Mouse (Mus musculus) stomach, embryonic 14.5 days (tissue): ENCODE results near the gene Myo16. TPM values are rescaled to one million over a fixed set of nuclear protein-coding genes. Genes with fewer than 3 reads are reported as not detected.

Source experiments
- ATAC-seq: fragments of 200-750 bp; cut with Nextera tagmentation; 2 replicates; pipeline ENCODE4 v1.8.0; 2017; ENCODE audit warnings: low read depth, moderate TSS enrichment; ENCODE audit not compliant: insufficient number of reproducible peaks, insufficient read depth, low FRiP score
- H3K27ac ChIP-seq: fragments of 300-500 bp; sonication (generic); 2 replicates; pipeline ENCODE4 v1.5.1; 2014; ENCODE audit warnings: mild to moderate bottlenecking, low read length, moderate library complexity, mixed read lengths
- H3K27me3 ChIP-seq: fragments of 300-500 bp; sonication (generic); 2 replicates; pipeline ENCODE4 v1.6.1; 2014; ENCODE audit warnings: low read length, control low read depth, mixed read lengths; ENCODE audit not compliant: control insufficient read depth, insufficient read depth
- H3K36me3 ChIP-seq: fragments of 300-500 bp; sonication (generic); 2 replicates; pipeline ENCODE4 v1.6.1; 2014; ENCODE audit warnings: mild to moderate bottlenecking, control low read depth, low read length, moderate library complexity, mixed read lengths; ENCODE audit not compliant: control insufficient read depth, insufficient read depth
- H3K4me1 ChIP-seq: fragments of 300-500 bp; sonication (generic); 2 replicates; pipeline ENCODE4 v1.6.1; 2014; ENCODE audit warnings: low read length, control low read depth, mixed read lengths; ENCODE audit not compliant: control insufficient read depth, insufficient read depth
- H3K4me2 ChIP-seq: fragments of 300-500 bp; sonication (generic); replicated peaks from 2 replicates; pipeline ENCODE4 v1.6.1; 2014; ENCODE audit warnings: low read depth, low read length, control low read depth
- H3K4me3 ChIP-seq: fragments of 300-500 bp; sonication (generic); 2 replicates; pipeline ENCODE4 v1.5.1; 2014; ENCODE audit warnings: low read depth, low read length, control low read depth
- H3K9ac ChIP-seq: fragments of 300-500 bp; sonication (generic); replicated peaks from 2 replicates; pipeline ENCODE4 v1.6.1; 2014; ENCODE audit warnings: low read depth, mild to moderate bottlenecking, control low read depth, low read length, moderate library complexity, mixed read lengths
- H3K9me3 ChIP-seq: fragments of 300-500 bp; sonication (generic); 2 replicates; pipeline ENCODE4 v1.6.1; 2016; ENCODE audit warnings: low read depth, low read length, control low read depth; ENCODE audit not compliant: control insufficient read depth
- WGBS: fragments of 180-500 bp; shearing (Covaris S2); extraction: QIAGEN DNeasy Blood & Tissue Kit; methylation state at CpG from one replicate; pipeline ENCODE4 v1.1.7; 2014; 5-methylcytosine and 5-hydroxymethylcytosine counted together
- polyA plus RNA-seq: library from polyadenylated mRNA; unstranded; fragments of >200 nt; fragmentation: Nextera tagmentation; extraction: Ambion mirVana; gene quantifications from 2 replicates; pipeline ENCODE4 v1.2.1, GENCODE M21; 2014

The Myo16 gene
- polyA plus RNA-seq, 1 experiment from 2014 or later = 6.4 TPM

DNA sequence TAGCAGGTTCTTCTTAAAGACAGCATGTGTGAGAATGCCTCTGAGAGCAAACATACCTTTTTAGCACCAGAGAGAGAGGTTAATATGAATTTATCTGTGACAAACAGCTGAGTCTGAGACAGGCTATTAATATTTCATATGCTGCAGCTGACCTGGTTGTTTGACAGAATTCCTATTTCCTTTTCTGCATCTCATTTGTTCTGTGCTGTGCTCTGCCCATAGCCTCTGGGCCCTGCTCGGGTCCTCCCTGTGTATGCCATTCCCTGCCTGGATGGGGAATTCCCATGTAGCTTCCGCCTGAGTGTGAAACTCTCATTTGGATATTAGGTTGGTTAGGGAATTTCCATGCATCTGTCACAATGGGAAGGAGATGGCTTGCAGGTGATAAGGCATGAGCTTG lies 240.8 kb downstream of the Myo16 start:
- Histone ChIP-seq H3K9me3 (no peaks in the 10 kb centered on the region), H3K27ac (no peak overlapping the region), H3K9ac (no peak overlapping the region), H3K36me3 (no peaks in the 10 kb centered on the region), H3K4me3 (no peak overlapping the region), H3K4me2 (no peak overlapping the region), H3K27me3 (no peaks in the 10 kb centered on the region), H3K4me1 (no peaks in the 10 kb centered on the region)
- no peak for ATAC-seq
- WGBS = 81% methylated on average over 2 of the region's 2 CpGs

DNA sequence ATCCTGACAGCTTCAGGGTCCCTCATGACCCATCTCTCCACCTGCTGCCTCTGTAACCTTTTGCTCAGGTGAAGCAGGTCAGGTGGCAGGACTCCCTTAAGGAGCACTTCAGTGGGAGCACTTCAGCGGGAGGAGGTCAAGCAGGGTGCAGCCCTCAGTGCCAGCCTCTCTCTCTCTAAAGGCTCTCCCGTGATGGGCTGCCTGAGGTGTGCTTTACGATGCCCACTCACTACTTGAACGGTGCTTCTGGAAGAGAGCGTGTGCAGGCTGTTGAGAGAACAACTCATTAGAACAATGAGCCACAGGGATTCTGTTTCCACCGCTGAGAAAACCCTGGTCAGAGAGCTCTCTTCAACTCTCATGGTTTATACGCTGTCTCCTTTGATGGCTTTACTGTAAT lies 241.4 kb downstream of the Myo16 start:
- Histone ChIP-seq H3K4me2 (no peak overlapping the region), H3K27ac (no peak overlapping the region), H3K4me1 (no peaks in the 10 kb centered on the region), H3K27me3 (no peaks in the 10 kb centered on the region), H3K36me3 (no peaks in the 10 kb centered on the region), H3K4me3 (no peak overlapping the region), H3K9me3 (no peaks in the 10 kb centered on the region), H3K9ac (no peak overlapping the region)
- 77% methylated on average over 7 of the region's 7 CpGs for WGBS
- ATAC-seq = no peak

DNA sequence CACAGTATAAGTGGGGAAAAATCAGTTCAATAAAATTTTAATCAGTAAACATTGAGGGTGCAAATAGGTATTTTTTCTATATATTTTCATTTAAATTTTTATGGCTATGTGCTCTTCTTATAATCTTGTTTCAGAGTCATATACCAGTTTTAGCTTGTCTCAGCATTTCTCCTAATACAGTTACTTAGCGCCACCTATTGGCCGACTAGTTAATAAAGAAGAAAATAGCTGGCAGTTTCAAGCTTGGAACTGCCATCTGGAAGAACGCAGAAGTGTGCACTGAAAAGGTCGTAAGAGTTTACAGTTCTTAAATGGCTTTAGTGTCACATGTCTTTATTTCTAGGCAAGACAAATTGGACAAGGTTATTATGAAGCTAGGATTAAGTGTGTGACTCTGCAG lies 248.9 kb downstream of the Myo16 start:
- Histone ChIP-seq H3K27ac (no peak overlapping the region), H3K4me3 (no peak overlapping the region), H3K4me1 (no peaks in the 10 kb centered on the region), H3K9me3 (no peaks in the 10 kb centered on the region), H3K36me3 (no peaks in the 10 kb centered on the region), H3K27me3 (no peaks in the 10 kb centered on the region), H3K9ac (no peak overlapping the region), H3K4me2 (no peak overlapping the region)
- ATAC-seq = no peak
- WGBS = 10% methylated on average over 4 of the region's 4 CpGs

DNA sequence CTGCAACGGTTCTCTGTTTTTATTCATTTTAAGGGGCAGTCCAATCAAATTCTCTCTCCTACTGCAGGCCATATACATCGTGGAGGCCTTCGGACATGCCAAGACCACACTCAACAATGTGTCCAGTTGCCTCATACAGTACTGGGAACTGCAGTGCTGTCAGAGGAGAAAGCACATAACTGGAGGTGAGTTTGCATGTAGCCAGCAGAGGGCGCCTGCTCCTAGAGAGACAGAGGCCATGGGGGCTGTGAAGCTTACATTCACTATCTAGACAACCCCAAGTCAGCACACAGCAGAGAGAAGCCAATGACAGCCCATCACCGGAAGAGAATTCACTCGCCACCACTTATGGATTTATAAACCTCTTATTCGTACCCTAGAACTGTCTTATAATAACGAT lies 251.8 kb downstream of the Myo16 start:
- H3K4me2 ChIP-seq = no peak overlapping the region
- H3K9me3 ChIP-seq = no peaks in the 10 kb centered on the region
- WGBS = 36% methylated on average over 8 of the region's 8 CpGs
- ATAC-seq = no peak
- no peak overlapping the region for H3K9ac ChIP-seq
- no peaks in the 10 kb centered on the region for H3K27me3 ChIP-seq
- H3K4me1 ChIP-seq = no peaks in the 10 kb centered on the region
- H3K27ac ChIP-seq = no peak overlapping the region
- no peak overlapping the region for H3K4me3 ChIP-seq
- H3K36me3 ChIP-seq = no peaks in the 10 kb centered on the region

DNA sequence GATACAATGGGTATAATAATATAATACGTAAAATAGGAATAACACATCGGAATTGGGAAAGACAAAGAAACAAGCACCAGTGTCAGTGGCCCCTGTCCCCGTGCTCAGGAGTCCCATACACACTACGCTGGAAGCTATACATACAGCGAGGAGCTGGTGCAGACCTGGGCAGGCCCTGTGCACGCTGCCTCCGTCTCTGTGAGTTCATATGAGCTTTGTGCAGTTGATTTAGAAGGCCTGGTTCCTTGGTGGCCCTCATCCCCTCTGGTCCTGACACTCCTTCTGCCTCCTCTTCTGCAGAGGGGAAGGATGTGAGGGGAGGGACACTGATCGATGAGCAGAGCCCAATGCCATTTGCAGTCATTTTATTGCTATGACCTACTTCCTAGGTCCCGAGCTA lies 255.3 kb downstream of the Myo16 start:
- Histone ChIP-seq H3K4me1 (no peaks in the 10 kb centered on the region), H3K4me3 (no peak overlapping the region), H3K27ac (no peak overlapping the region), H3K36me3 (no peaks in the 10 kb centered on the region), H3K27me3 (no peaks in the 10 kb centered on the region), H3K9ac (no peak overlapping the region), H3K9me3 (no peaks in the 10 kb centered on the region), H3K4me2 (no peak overlapping the region)
- ATAC-seq = no peak
- 83% methylated on average over 9 of the region's 9 CpGs for WGBS

DNA sequence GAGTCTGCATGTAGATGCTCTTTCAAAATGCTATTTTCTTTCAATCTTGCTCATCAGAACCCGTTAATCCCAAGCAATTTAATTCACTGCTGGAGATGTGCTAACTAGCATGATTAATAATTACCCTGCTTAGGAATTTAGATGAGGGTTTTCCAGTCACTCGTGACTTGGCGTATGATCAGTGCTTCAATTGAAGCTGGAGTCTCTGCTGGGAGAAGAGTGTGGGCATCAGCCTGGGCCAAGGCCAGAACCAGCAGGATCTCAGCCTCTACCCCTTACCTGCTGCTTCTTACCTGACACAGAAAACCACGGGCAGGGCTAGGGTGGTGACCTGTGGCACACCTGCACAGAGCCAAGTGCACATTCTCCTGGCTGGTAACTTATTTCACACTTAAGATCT lies 257.8 kb downstream of the Myo16 start:
- Histone ChIP-seq H3K27me3 (no peaks in the 10 kb centered on the region), H3K9me3 (no peaks in the 10 kb centered on the region), H3K27ac (no peak overlapping the region), H3K36me3 (no peaks in the 10 kb centered on the region), H3K9ac (no peak overlapping the region), H3K4me3 (no peak overlapping the region), H3K4me2 (no peak overlapping the region), H3K4me1 (no peaks in the 10 kb centered on the region)
- 72% methylated on average over 4 of the region's 4 CpGs for WGBS
- ATAC-seq = no peak

DNA sequence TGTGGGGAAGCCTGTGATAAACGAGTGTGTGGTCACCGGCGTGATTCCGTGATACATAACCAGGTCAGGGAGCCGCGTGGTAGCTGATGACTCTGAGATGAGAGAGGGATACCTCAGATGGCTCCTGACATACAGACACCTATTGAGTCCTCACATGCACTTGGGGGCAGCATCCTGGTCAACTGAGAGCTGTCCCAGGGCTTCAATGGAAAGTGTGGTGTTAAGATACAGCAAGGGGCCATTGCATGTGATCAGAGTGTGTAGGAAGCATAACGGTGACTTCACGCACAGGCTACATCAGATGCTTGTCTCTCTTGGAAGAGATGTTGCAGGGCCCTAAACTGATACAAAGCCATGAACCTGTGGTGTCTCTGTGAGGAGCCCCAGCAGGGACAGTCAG lies 260.2 kb downstream of the Myo16 start:
- no peak for ATAC-seq
- no peak overlapping the region for H3K27ac ChIP-seq
- H3K4me3 ChIP-seq = no peak overlapping the region
- 87% methylated on average over 8 of the region's 8 CpGs for WGBS
- H3K9ac ChIP-seq = no peak overlapping the region
- H3K36me3 ChIP-seq = no peaks in the 10 kb centered on the region
- H3K27me3 ChIP-seq = no peaks in the 10 kb centered on the region
- H3K4me1 ChIP-seq = no peaks in the 10 kb centered on the region
- H3K4me2 ChIP-seq = no peak overlapping the region
- H3K9me3 ChIP-seq = no peaks in the 10 kb centered on the region

DNA sequence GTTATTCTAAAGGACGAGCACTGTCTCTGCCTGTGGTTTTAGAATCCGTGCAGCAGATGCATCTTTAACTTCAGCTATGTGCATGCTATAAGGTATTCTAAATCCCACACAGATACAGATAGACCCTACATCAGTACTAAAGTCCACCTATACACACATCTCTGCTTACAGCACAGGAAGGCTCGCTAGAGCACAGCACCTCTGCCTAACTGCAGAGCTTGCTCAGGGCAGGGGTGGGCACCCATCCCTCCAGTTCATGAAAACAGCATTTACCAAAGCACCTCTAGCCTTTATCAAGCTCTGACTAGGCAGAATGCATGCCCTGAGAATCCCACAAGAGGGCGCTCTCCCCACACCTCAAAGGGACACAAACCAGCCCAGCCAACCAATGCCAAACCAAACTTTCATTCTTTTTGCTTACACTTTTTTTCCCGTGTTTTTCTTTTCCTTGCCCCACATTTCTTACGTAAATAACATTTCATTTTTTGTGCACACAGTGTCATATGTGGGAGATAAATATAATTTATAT lies 261.0 kb downstream of the Myo16 start:
- Histone ChIP-seq H3K27me3 (no peaks in the 10 kb centered on the region), H3K4me2 (no peak overlapping the region), H3K4me1 (no peaks in the 10 kb centered on the region), H3K36me3 (no peaks in the 10 kb centered on the region), H3K27ac (no peak overlapping the region), H3K9me3 (no peaks in the 10 kb centered on the region), H3K9ac (no peak overlapping the region), H3K4me3 (no peak overlapping the region)
- 24% methylated on average over 6 of the region's 6 CpGs for WGBS
- ATAC-seq = 0 out of 2 replicates have a peak, but pooled peaks have one; percentile 11

DNA sequence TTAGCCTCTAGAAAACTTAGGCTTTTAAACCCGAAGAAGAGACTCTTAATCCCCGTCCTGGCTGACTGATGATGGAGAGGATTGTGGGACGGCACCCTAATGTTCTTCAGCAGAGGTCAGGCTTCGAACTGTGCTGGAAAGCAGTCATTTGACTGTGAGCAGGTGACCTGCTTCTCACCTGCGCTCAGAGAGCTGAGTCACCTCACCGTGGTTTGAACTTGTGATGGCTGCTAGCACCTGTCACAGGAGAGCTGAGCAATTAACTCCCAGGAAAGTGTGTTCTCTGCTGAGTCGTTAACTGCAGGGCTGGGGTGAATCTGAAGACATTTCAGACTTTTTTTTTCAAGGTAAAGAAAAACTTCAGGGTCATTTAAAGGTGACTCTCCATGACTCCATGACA lies 261.6 kb downstream of the Myo16 start:
- ATAC-seq = no peak
- 27% methylated on average over 7 of the region's 7 CpGs for WGBS
- no peak overlapping the region for H3K9ac ChIP-seq

More for the DNA sequence above, 261.6 kb downstream of the Myo16 start:
- H3K4me3 ChIP-seq = no peak overlapping the region
- H3K4me1 ChIP-seq = no peaks in the 10 kb centered on the region
- no peak overlapping the region for H3K27ac ChIP-seq
- no peaks in the 10 kb centered on the region for H3K9me3 ChIP-seq
- H3K4me2 ChIP-seq = no peak overlapping the region
- no peaks in the 10 kb centered on the region for H3K36me3 ChIP-seq
- no peaks in the 10 kb centered on the region for H3K27me3 ChIP-seq
